Mouse (Mus musculus) heart, adult 18-20 months (tissue): ENCODE results near the gene Plgrkt. TPM values are rescaled to one million over a fixed set of nuclear protein-coding genes. Genes with fewer than 3 reads are reported as not detected.

Experiments
- total RNA-seq, 2 experiments: library from RNA; stranded (reverse); gene quantifications; 2 replicates each; pipeline ENCODE4 v1.2.3; 2021

Plgrkt gene
- total RNA-seq, 2 experiments from 2014 or later, result 26.8 to 27.8 TPM

Other genes starting within 250 kb of the Plgrkt start
- gene Jak2, start 115.6 kb downstream of the Plgrkt start, total RNA-seq, result 10 to 100 TPM; 16.2 to 20.1 TPM
- under 1 TPM; 0.40 to 0.72 TPM for gene Insl6, start 42.0 kb downstream of the Plgrkt start, total RNA-seq
- not detected for gene Rln1, start 32.7 kb downstream of the Plgrkt start, total RNA-seq
- 1 to 10 TPM; 2.6 to 9.4 TPM for gene Cd274, start 65 bp upstream of the Plgrkt start, total RNA-seq
- gene Pdcd1lg2, start 43.5 kb upstream of the Plgrkt start, total RNA-seq, result under 1 TPM in 1 of 2 experiments, not detected in 1; 0.15 TPM
- 10 to 100 TPM; 17.5 to 17.9 TPM for gene Ric1, start 154.9 kb upstream of the Plgrkt start, total RNA-seq